Mouse (Mus musculus): ENCODE data around the gene Trpt1. TPM values are rescaled to one million over a fixed set of nuclear protein-coding genes. Genes with fewer than 3 reads are reported as not detected.

Gene Trpt1
- polyA plus RNA-seq (2012; rRNA removed) = 29.6 and 31.3 TPM in 2 replicates

- peak within 1 kb of the TSS; percentile 41 for H3K27ac ChIP-seq (ENCODE audit: insufficient read depth, low read length)
- DNase-seq = peak; percentile 89 to 92
- H3K4me1 ChIP-seq (ENCODE audit: control insufficient read depth, insufficient read depth, low read length) = peaks cover 12% of the 10 kb centered on the region
- peak within 1 kb of the TSS; percentile 72 for H3K4me3 ChIP-seq (replicated peaks; ENCODE audit: insufficient read depth, low read depth, low read length)
- H3K27me3 ChIP-seq (ENCODE audit: control insufficient read depth, insufficient read depth, low read length) = no peaks in the 10 kb centered on the region
- WGBS = 1% methylated on average over 24 of the region's 24 CpGs
- no peak for TF ChIP-seq CTCF (IDR thresholded peaks at IDR 0.05; ENCODE audit: borderline replicate concordance, insufficient read depth, low read depth, low read length)
- peak; percentile 87 for TF ChIP-seq POLR2A (IDR thresholded peaks at IDR 0.05; ENCODE audit: borderline replicate concordance, insufficient read depth, low read length)
Observed at GRCm38 (mm10) chr19:6996006-6996405, at the start of gene Trpt1, which contains the start of gene Nudt22. Gene Trpt1, plus strand, starts transcription at chr19:6996131. Gene Nudt22, minus strand, starts transcription at chr19:6996117.

GRCm38 (mm10) chr19:6947742-6948141 lies 48.2 kb upstream of the Trpt1 start:
- Histone ChIP-seq H3K4me1 (ENCODE audit: control insufficient read depth, insufficient read depth, low read length) (peaks cover 20% of the 10 kb centered on the region), H3K4me3 (replicated peaks; ENCODE audit: insufficient read depth, low read depth, low read length) (no peak overlapping the region), H3K27me3 (ENCODE audit: control insufficient read depth, insufficient read depth, low read length) (no peaks in the 10 kb centered on the region), H3K27ac (ENCODE audit: insufficient read depth, low read length) (peak overlapping the region; percentile 74)
- 35% methylated on average over 4 of the region's 4 CpGs for WGBS
- no peak for TF ChIP-seq CTCF (IDR thresholded peaks at IDR 0.05; ENCODE audit: borderline replicate concordance, insufficient read depth, low read depth, low read length)
- TF ChIP-seq POLR2A (IDR thresholded peaks at IDR 0.05; ENCODE audit: borderline replicate concordance, insufficient read depth, low read length) = no peak
- no peak for DNase-seq

- H3K27ac ChIP-seq (ENCODE audit: insufficient read depth, low read length) = peak overlapping the region; percentile 74
- no peak for TF ChIP-seq CTCF (IDR thresholded peaks at IDR 0.05; ENCODE audit: borderline replicate concordance, insufficient read depth, low read depth, low read length)
- TF ChIP-seq POLR2A (IDR thresholded peaks at IDR 0.05; ENCODE audit: borderline replicate concordance, insufficient read depth, low read length) = no peak
- peak; percentile 79 to 88 for DNase-seq
- 14% methylated on average over 4 of the region's 4 CpGs for WGBS
- H3K4me1 ChIP-seq (ENCODE audit: control insufficient read depth, insufficient read depth, low read length) = peaks cover 22% of the 10 kb centered on the region
- H3K27me3 ChIP-seq (ENCODE audit: control insufficient read depth, insufficient read depth, low read length) = no peaks in the 10 kb centered on the region
- no peak overlapping the region for H3K4me3 ChIP-seq (replicated peaks; ENCODE audit: insufficient read depth, low read depth, low read length)
Observed at GRCm38 (mm10) chr19:6948186-6948585, 47.7 kb upstream of the Trpt1 start.

- peaks cover 22% of the 10 kb centered on the region for H3K4me1 ChIP-seq (ENCODE audit: control insufficient read depth, insufficient read depth, low read length)
- H3K4me3 ChIP-seq (replicated peaks; ENCODE audit: insufficient read depth, low read depth, low read length) = no peak overlapping the region
- no peaks in the 10 kb centered on the region for H3K27me3 ChIP-seq (ENCODE audit: control insufficient read depth, insufficient read depth, low read length)
- no peak overlapping the region for H3K27ac ChIP-seq (ENCODE audit: insufficient read depth, low read length)
- no peak for DNase-seq
- 87% methylated on average over 5 of the region's 5 CpGs for WGBS
- no peak for TF ChIP-seq CTCF (IDR thresholded peaks at IDR 0.05; ENCODE audit: borderline replicate concordance, insufficient read depth, low read depth, low read length)
- no peak for TF ChIP-seq POLR2A (IDR thresholded peaks at IDR 0.05; ENCODE audit: borderline replicate concordance, insufficient read depth, low read length)
Observed at GRCm38 (mm10) chr19:6949532-6949931, 46.4 kb upstream of the Trpt1 start.

- Histone ChIP-seq H3K4me1 (ENCODE audit: control insufficient read depth, insufficient read depth, low read length) (peaks cover 22% of the 10 kb centered on the region), H3K27me3 (ENCODE audit: control insufficient read depth, insufficient read depth, low read length) (no peaks in the 10 kb centered on the region), H3K4me3 (replicated peaks; ENCODE audit: insufficient read depth, low read depth, low read length) (no peak overlapping the region), H3K27ac (ENCODE audit: insufficient read depth, low read length) (no peak overlapping the region)
- DNase-seq = no peak
- TF ChIP-seq CTCF (IDR thresholded peaks at IDR 0.05; ENCODE audit: borderline replicate concordance, insufficient read depth, low read depth, low read length) = no peak
- TF ChIP-seq POLR2A (IDR thresholded peaks at IDR 0.05; ENCODE audit: borderline replicate concordance, insufficient read depth, low read length) = no peak
- 36% methylated on average over 5 of the region's 5 CpGs for WGBS
Observed at GRCm38 (mm10) chr19:6949951-6950350, 46.0 kb upstream of the Trpt1 start.

GRCm38 (mm10) chr19:6950613-6951153 lies 45.2 kb upstream of the Trpt1 start:
- peak; percentile 77 to 78 for DNase-seq
- H3K27ac ChIP-seq (ENCODE audit: insufficient read depth, low read length) = peak overlapping the region; percentile 79
- under 1% methylated on average over 28 of the region's 28 CpGs for WGBS
- peak overlapping the region; percentile 97 for H3K4me3 ChIP-seq (replicated peaks; ENCODE audit: insufficient read depth, low read depth, low read length)
- TF ChIP-seq CTCF (IDR thresholded peaks at IDR 0.05; ENCODE audit: borderline replicate concordance, insufficient read depth, low read depth, low read length) (no peak), POLR2A (IDR thresholded peaks at IDR 0.05; ENCODE audit: borderline replicate concordance, insufficient read depth, low read length) (peak; percentile 81; the same call in 1 of the 2 replicates)
- H3K4me1 ChIP-seq (ENCODE audit: control insufficient read depth, insufficient read depth, low read length) = peaks cover 22% of the 10 kb centered on the region
- H3K27me3 ChIP-seq (ENCODE audit: control insufficient read depth, insufficient read depth, low read length) = no peaks in the 10 kb centered on the region

GRCm38 (mm10) chr19:6951381-6951968 lies 44.5 kb upstream of the Trpt1 start:
- WGBS = under 1% methylated on average over 35 of the region's 35 CpGs
- no peaks in the 10 kb centered on the region for H3K27me3 ChIP-seq (ENCODE audit: control insufficient read depth, insufficient read depth, low read length)

More at GRCm38 (mm10) chr19:6951381-6951968, 44.5 kb upstream of the Trpt1 start:
- peak overlapping the region; percentile 79 for H3K27ac ChIP-seq (ENCODE audit: insufficient read depth, low read length)
- H3K4me1 ChIP-seq (ENCODE audit: control insufficient read depth, insufficient read depth, low read length) = peaks cover 22% of the 10 kb centered on the region
- peak; percentile 70; the same call in 1 of the 2 replicates for TF ChIP-seq POLR2A (IDR thresholded peaks at IDR 0.05; ENCODE audit: borderline replicate concordance, insufficient read depth, low read length)
- TF ChIP-seq CTCF (IDR thresholded peaks at IDR 0.05; ENCODE audit: borderline replicate concordance, insufficient read depth, low read depth, low read length) = no peak
- DNase-seq = peak; percentile 94 to 96
- peak overlapping the region; percentile 97 for H3K4me3 ChIP-seq (replicated peaks; ENCODE audit: insufficient read depth, low read depth, low read length)

Data from cerebellum, adult 2 months (tissue).